12 mouse cellular contexts compared by ENCODE assay signal in genomic region chrX:99186497-99187435, GRCm38 (mm10). TPM values are rescaled to one million over a fixed set of nuclear protein-coding genes. Genes with fewer than 3 reads are reported as not detected.
DNase-seq lines count a peak whose midpoint lies in the region; ATAC-seq lines count a peak whose summit lies in the region.
"Had no signal": no experiment of that assay in that cellular context is flagged by ENCODE, and none has a peak within 500 bp of the region (broad histone marks: within the 10 kb centered on the region; RNA-seq: fewer than 3 reads in every experiment).

No protein-coding gene starts in this region.

- no peaks in the 10 kb centered on the region for H3K36me3 ChIP-seq in kidney, embryonic 15.5 days
- H3K36me3 ChIP-seq in midbrain, embryonic 15.5 days (replicated peaks) = no peaks in the 10 kb centered on the region

- WGBS in kidney, embryonic 15.5 days = 38% methylated on average over 10 of the region's 10 CpGs
- 37% methylated on average over 10 of the region's 10 CpGs for WGBS in midbrain, embryonic 15.5 days

- no peak overlapping the region for H3K4me2 ChIP-seq in kidney, embryonic 15.5 days
- H3K4me2 ChIP-seq in midbrain, embryonic 15.5 days = no peak overlapping the region

- peaks cover 78% of the 10 kb centered on the region for H3K27me3 ChIP-seq in kidney, embryonic 15.5 days
- peaks cover 10% of the 10 kb centered on the region for H3K27me3 ChIP-seq in midbrain, embryonic 15.5 days (replicated peaks)

- H3K4me1 ChIP-seq in kidney, embryonic 15.5 days = peaks cover 20% of the 10 kb centered on the region
- no peaks in the 10 kb centered on the region for H3K4me1 ChIP-seq in midbrain, embryonic 15.5 days

- DNase-seq in kidney, adult 9 months = no peak
- DNase-seq in adrenal gland, postnatal 36 days = peak; percentile 62 to 75
- peak; percentile 61 for DNase-seq in forelimb bud, embryonic 11.5 days (ENCODE audit: low read depth, low spot score)
- no peak for DNase-seq in thymus, postnatal 14 days
- DNase-seq in cerebellum, adult 9-10 months = no peak
- no peak for DNase-seq in c-Kit-positive CD71-positive TER-119-positive erythroid progenitor cells, embryonic 14.5 days (ENCODE audit: low spot score)
- DNase-seq: gastrocnemius, postnatal 25 days; lung, adult 18-20 months; thymus, postnatal 4 days had no signal

- no peaks in the 10 kb centered on the region for H3K9me3 ChIP-seq in kidney, embryonic 15.5 days (replicated peaks)
- H3K9me3 ChIP-seq in midbrain, embryonic 15.5 days = no peaks in the 10 kb centered on the region

- 0 out of 2 replicates have a peak, but pooled peaks have one; percentile 19 for ATAC-seq in kidney, embryonic 15.5 days (replicated peaks; ENCODE audit: low FRiP score)
- peak; percentile 45; the same call in 1 of the 2 replicates for ATAC-seq in midbrain, embryonic 15.5 days (replicated peaks)
- ATAC-seq: intestine, postnatal 0 days had no signal

- no peak overlapping the region for H3K9ac ChIP-seq in kidney, embryonic 15.5 days
- H3K9ac ChIP-seq in midbrain, embryonic 15.5 days = no peak overlapping the region

- no peak overlapping the region for H3K27ac ChIP-seq in kidney, embryonic 15.5 days
- H3K27ac ChIP-seq in midbrain, embryonic 15.5 days = no peak overlapping the region

- H3K4me3 ChIP-seq in kidney, embryonic 15.5 days (replicated peaks) = no peak overlapping the region
- H3K4me3 ChIP-seq in midbrain, embryonic 15.5 days = no peak overlapping the region

RNA-seq across cellular contexts. Expression of gene Efnb1, which starts 50.8 kb away (rescaled TPM):
- 62.1 and 69.5 TPM in 2 replicates for polyA plus RNA-seq in kidney, embryonic 15.5 days (2015; fragmentation: Nextera tagmentation; extraction: Ambion mirVana)
- 10 to 100 TPM; 55.6 to 57.7 TPM for total RNA-seq in adrenal gland, postnatal 36 days (2021)
- polyA plus RNA-seq in midbrain, embryonic 15.5 days (2015; fragmentation: Nextera tagmentation; extraction: Ambion mirVana) = 25.6 and 31.9 TPM in 2 replicates

Comparison
In these comparisons a context has a peak if more than half of its experiments do, and no peak if none do; other contexts are left out.
1. DNase-seq: peak in adrenal gland, postnatal 36 days (2 of 2) and forelimb bud, embryonic 11.5 days (single experiment); none in kidney, adult 9 months (single experiment), thymus, postnatal 14 days (single experiment), cerebellum, adult 9-10 months (single experiment) and c-Kit-positive CD71-positive TER-119-positive erythroid progenitor cells, embryonic 14.5 days (single experiment).